Mouse (Mus musculus): ENCODE results near the gene Foxp1. TPM values are rescaled to one million over a fixed set of nuclear protein-coding genes. Genes with fewer than 3 reads are reported as not detected.

The Foxp1 gene
- polyA plus RNA-seq, 1 experiment from 2014 or later: 121 TPM

- WGBS: 50% methylated on average over 23 of the region's 23 CpGs
- H3K36me3 ChIP-seq (ENCODE audit: insufficient read depth, low read length): no peaks in the 10 kb centered on the region
- no peak overlapping the region for H3K9ac ChIP-seq (replicated peaks; ENCODE audit: low read depth)
- no peaks in the 10 kb centered on the region for H3K9me3 ChIP-seq (ENCODE audit: low read length)
- ATAC-seq (no peak), DNase-seq (ENCODE audit: low spot score) (no peak)
- no peak overlapping the region; the same call in 1 of the 2 replicates for H3K27ac ChIP-seq (ENCODE audit: low read length)
- H3K4me1 ChIP-seq (ENCODE audit: insufficient read depth, low read depth, low read length): no peaks in the 10 kb centered on the region
- no peak for TF ChIP-seq CTCF (IDR thresholded peaks at IDR 0.05)
- TF ChIP-seq EP300 (IDR thresholded peaks at IDR 0.05): no peak
- no peaks in the 10 kb centered on the region for H3K27me3 ChIP-seq (replicated peaks; ENCODE audit: insufficient read depth, low read length)
- H3K4me3 ChIP-seq (ENCODE audit: low read depth, low read length): no peak overlapping the region
- no peak overlapping the region for H3K4me2 ChIP-seq (replicated peaks; ENCODE audit: low read depth, low read length)
Observed at GRCm38 (mm10) chr6:99159452-99160347, 362.8 kb downstream of the Foxp1 start.

DNA sequence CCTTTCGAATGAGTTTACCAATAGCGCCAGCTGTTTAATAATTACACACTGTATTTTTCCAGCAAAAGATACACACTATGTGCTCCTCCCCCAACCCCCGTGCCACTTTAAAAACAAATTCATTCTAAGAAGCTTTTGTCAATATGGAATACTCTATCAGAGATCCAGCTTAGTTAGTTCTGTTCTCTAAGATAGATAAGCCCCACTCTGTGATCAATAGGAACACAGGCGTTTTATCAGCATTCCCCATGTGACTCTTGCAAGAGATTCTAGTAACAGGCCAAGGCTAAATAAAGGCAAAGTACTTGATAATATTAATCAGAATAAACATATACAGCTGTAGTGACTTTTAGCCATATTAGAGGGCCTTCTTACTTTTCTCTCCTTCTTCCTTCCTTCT lies 368.8 kb downstream of the Foxp1 start:
- Histone ChIP-seq H3K4me2 (replicated peaks; ENCODE audit: low read depth, low read length) (no peak overlapping the region), H3K36me3 (ENCODE audit: insufficient read depth, low read length) (no peaks in the 10 kb centered on the region), H3K27ac (ENCODE audit: low read length) (no peak overlapping the region), H3K4me1 (ENCODE audit: insufficient read depth, low read depth, low read length) (no peaks in the 10 kb centered on the region), H3K27me3 (replicated peaks; ENCODE audit: insufficient read depth, low read length) (no peaks in the 10 kb centered on the region), H3K9me3 (ENCODE audit: low read length) (no peaks in the 10 kb centered on the region), H3K4me3 (ENCODE audit: low read depth, low read length) (no peak overlapping the region), H3K9ac (replicated peaks; ENCODE audit: low read depth) (no peak overlapping the region)
- 73% methylated on average over 4 of the region's 4 CpGs for WGBS
- TF ChIP-seq EP300 (IDR thresholded peaks at IDR 0.05): no peak
- no peak for TF ChIP-seq CTCF (IDR thresholded peaks at IDR 0.05)
- no peak for DNase-seq (ENCODE audit: low spot score)
- ATAC-seq: no peak

DNA sequence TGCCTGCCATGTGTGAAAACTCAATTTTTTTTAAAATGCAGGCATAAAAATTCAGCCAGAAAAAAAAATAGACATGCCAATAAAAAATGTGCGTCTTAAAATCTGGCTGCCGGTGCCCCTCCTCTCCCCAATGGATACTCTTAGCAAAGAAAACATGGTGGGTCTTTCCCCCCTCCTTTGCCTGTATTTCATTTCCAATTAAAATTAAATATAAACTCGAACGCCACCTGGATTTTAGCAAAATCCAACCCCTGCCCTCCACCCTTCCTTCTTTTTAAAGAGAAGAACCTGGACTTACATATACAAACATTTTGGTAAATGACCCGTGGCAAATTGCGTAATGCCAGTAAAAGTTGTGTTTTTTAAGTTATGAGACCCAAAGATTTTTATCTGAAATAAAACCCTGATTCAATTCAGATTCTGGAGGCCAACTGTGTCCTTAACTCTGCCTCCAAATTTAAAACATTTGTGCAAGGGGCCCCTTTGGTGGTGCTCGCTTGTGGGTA lies 376.1 kb downstream of the Foxp1 start:
- H3K4me2 ChIP-seq (replicated peaks; ENCODE audit: low read depth, low read length): no peak overlapping the region
- no peaks in the 10 kb centered on the region for H3K27me3 ChIP-seq (replicated peaks; ENCODE audit: insufficient read depth, low read length)
- no peak overlapping the region for H3K27ac ChIP-seq (ENCODE audit: low read length)
- no peak for ATAC-seq
- no peak overlapping the region for H3K4me3 ChIP-seq (ENCODE audit: low read depth, low read length)
- H3K36me3 ChIP-seq (ENCODE audit: insufficient read depth, low read length): 0 out of 2 replicates have a peak, but pooled peaks cover 4% of the 10 kb centered on the region
- H3K9ac ChIP-seq (replicated peaks; ENCODE audit: low read depth): no peak overlapping the region
- H3K4me1 ChIP-seq (ENCODE audit: insufficient read depth, low read depth, low read length): peaks cover 7% of the 10 kb centered on the region; the same call in 1 of the 2 replicates
- DNase-seq (ENCODE audit: low spot score): no peak
- TF ChIP-seq EP300 (IDR thresholded peaks at IDR 0.05): no peak
- no peak for TF ChIP-seq CTCF (IDR thresholded peaks at IDR 0.05)
- H3K9me3 ChIP-seq (ENCODE audit: low read length): no peaks in the 10 kb centered on the region
- 81% methylated on average over 7 of the region's 7 CpGs for WGBS

- no peak for DNase-seq (ENCODE audit: low spot score)
- H3K4me2 ChIP-seq (replicated peaks; ENCODE audit: low read depth, low read length): no peak overlapping the region
- no peak overlapping the region for H3K4me3 ChIP-seq (ENCODE audit: low read depth, low read length)
- no peak overlapping the region for H3K27ac ChIP-seq (ENCODE audit: low read length)
- ATAC-seq: no peak
- 75% methylated on average over 7 of the region's 7 CpGs for WGBS
- H3K4me1 ChIP-seq (ENCODE audit: insufficient read depth, low read depth, low read length): peaks cover 7% of the 10 kb centered on the region; the same call in 1 of the 2 replicates
- H3K36me3 ChIP-seq (ENCODE audit: insufficient read depth, low read length): 0 out of 2 replicates have a peak, but pooled peaks cover 4% of the 10 kb centered on the region
- no peaks in the 10 kb centered on the region for H3K27me3 ChIP-seq (replicated peaks; ENCODE audit: insufficient read depth, low read length)
- H3K9ac ChIP-seq (replicated peaks; ENCODE audit: low read depth): no peak overlapping the region
- TF ChIP-seq EP300 (IDR thresholded peaks at IDR 0.05) (no peak), CTCF (IDR thresholded peaks at IDR 0.05) (no peak)
- no peaks in the 10 kb centered on the region for H3K9me3 ChIP-seq (ENCODE audit: low read length)
Observed at GRCm38 (mm10) chr6:99145033-99145432, 377.5 kb downstream of the Foxp1 start.

DNA sequence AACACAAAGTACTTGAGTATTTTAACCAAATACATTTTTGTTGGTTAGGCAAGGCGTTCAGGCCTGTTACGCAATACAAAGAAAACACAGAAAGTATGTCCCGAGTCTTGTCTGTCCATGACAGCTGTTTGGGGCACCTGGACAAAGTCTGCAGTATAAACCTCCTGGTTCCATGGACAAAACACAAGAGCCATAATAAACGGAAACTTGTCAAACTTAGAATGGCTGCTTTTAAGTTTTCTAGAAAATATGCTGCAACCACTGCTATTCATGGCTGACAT lies 378.8 kb downstream of the Foxp1 start:
- no peak overlapping the region for H3K4me2 ChIP-seq (replicated peaks; ENCODE audit: low read depth, low read length)

DNA sequence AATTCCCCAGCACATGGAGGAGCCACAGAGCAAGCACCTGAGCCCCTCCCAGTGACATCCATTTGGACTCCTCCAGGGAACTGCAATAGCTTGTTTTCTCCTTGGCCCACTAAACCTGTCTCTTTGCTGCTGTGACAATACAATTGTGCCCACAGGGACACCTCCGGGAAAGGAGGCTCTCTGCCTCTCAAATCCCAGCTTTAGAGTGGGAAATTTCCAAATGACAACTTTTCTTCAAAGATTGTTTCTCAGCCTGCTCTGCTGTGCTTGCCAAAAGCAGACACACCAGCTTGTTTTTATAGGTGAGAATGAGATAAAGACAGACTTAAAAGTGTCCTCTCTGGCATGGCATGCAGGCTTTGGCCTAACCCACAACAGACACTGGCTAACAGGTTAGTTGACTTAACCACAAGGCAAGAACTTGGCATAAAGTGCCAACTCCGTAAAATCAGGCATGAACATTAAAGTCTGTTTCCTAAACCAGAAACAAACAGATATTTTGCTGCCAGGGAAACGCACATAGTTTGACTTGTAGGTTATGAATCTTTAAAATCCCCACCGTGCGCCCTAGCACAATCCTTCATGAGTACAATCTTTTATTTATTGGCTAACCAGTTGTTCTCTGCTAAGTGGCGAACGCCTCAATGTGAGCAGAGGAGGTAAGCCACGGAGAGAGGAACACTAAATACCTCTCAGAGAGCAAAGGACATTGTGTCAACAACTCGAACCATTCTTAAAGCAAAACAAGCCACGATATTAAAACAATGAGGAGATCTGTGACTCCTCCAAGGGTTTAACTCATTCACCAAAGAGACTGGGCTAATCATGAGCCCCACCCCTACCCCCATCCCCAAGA lies 379.4 kb downstream of the Foxp1 start:
- Histone ChIP-seq H3K4me3 (ENCODE audit: low read depth, low read length) (no peak overlapping the region), H3K27ac (ENCODE audit: low read length) (peak overlapping the region; percentile 64), H3K4me1 (ENCODE audit: insufficient read depth, low read depth, low read length) (peaks cover 7% of the 10 kb centered on the region; the same call in 1 of the 2 replicates), H3K4me2 (replicated peaks; ENCODE audit: low read depth, low read length) (no peak overlapping the region), H3K9ac (replicated peaks; ENCODE audit: low read depth) (no peak overlapping the region), H3K9me3 (ENCODE audit: low read length) (no peaks in the 10 kb centered on the region), H3K27me3 (replicated peaks; ENCODE audit: insufficient read depth, low read length) (no peaks in the 10 kb centered on the region), H3K36me3 (ENCODE audit: insufficient read depth, low read length) (0 out of 2 replicates have a peak, but pooled peaks cover 4% of the 10 kb centered on the region)
- 48% methylated on average over 10 of the region's 10 CpGs for whole genome bisulfite sequencing
- ATAC-seq (peak; percentile 76), DNase-seq (ENCODE audit: low spot score) (peak; percentile 66)
- TF ChIP-seq CTCF (IDR thresholded peaks at IDR 0.05) (no peak), EP300 (IDR thresholded peaks at IDR 0.05) (0 out of 2 replicates have a peak, but pooled peaks have one; percentile 38)

More for the DNA sequence above, 378.8 kb downstream of the Foxp1 start:
- H3K4me1 ChIP-seq (ENCODE audit: insufficient read depth, low read depth, low read length): peaks cover 7% of the 10 kb centered on the region; the same call in 1 of the 2 replicates
- 0 out of 2 replicates have a peak, but pooled peaks cover 4% of the 10 kb centered on the region for H3K36me3 ChIP-seq (ENCODE audit: insufficient read depth, low read length)
- no peak for DNase-seq (ENCODE audit: low spot score)
- TF ChIP-seq CTCF (IDR thresholded peaks at IDR 0.05): no peak
- no peak for TF ChIP-seq EP300 (IDR thresholded peaks at IDR 0.05)
- no peak overlapping the region for H3K4me3 ChIP-seq (ENCODE audit: low read depth, low read length)
- H3K27me3 ChIP-seq (replicated peaks; ENCODE audit: insufficient read depth, low read length): no peaks in the 10 kb centered on the region
- ATAC-seq: no peak
- 44% methylated on average over 4 of the region's 4 CpGs for WGBS
- no peaks in the 10 kb centered on the region for H3K9me3 ChIP-seq (ENCODE audit: low read length)
- no peak overlapping the region for H3K9ac ChIP-seq (replicated peaks; ENCODE audit: low read depth)
- H3K27ac ChIP-seq (ENCODE audit: low read length): peak overlapping the region; percentile 64
